In genomic region chr10:39170181-39170580, GRCm38 (mm10) we compare ENCODE assay signal across 8 mouse cellular contexts. TPM values are rescaled to one million over a fixed set of nuclear protein-coding genes. Genes with fewer than 3 reads are reported as not detected.
DNase-seq lines count a peak whose midpoint lies in the region; ATAC-seq lines count a peak whose summit lies in the region.

No protein-coding gene starts in this region.

- DNase-seq in cerebellum, postnatal 10 days: peak; percentile 90 to 93
- peak; percentile 76 to 79 for DNase-seq in frontal cortex, postnatal 36 days (ENCODE audit: low spot score in 2 of 2)
- peak; percentile 76 for DNase-seq in kidney, adult 9 months
- DNase-seq in naive thymus-derived CD4-positive, alpha-beta T cell, adult 2 months (ENCODE audit: low read depth): peak; percentile 92

- H3K27ac ChIP-seq in heart, embryonic 14.5 days (replicated peaks in 1 of 2; ENCODE audit: control insufficient read depth in 1 of 2, insufficient read depth in 1 of 2, low read depth in 2 of 2, low read length in 2 of 2): no peak overlapping the region
- no peak overlapping the region for H3K27ac ChIP-seq in heart, embryonic 11.5 days (ENCODE audit: low read depth, low read length)
- H3K27ac ChIP-seq in limb, embryonic 15.5 days: peak overlapping the region; percentile 38
- H3K27ac ChIP-seq in stomach, embryonic 15.5 days: no peak overlapping the region

- ATAC-seq in heart, embryonic 14.5 days (ENCODE audit: insufficient number of reproducible peaks, insufficient read depth, low FRiP score, low read depth): no peak
- ATAC-seq in heart, embryonic 11.5 days (replicated peaks; ENCODE audit: insufficient number of reproducible peaks, low FRiP score, low TSS enrichment): no peak
- ATAC-seq in limb, embryonic 15.5 days (ENCODE audit: insufficient number of reproducible peaks, low FRiP score, low TSS enrichment, low read depth): no peak
- no peak for ATAC-seq in stomach, embryonic 15.5 days (ENCODE audit: insufficient read depth, low FRiP score, low read depth)

- peak overlapping the region; percentile 7; the same call in 1 of the 2 replicates for H3K4me2 ChIP-seq in heart, embryonic 14.5 days (ENCODE audit: low read length)
- H3K4me2 ChIP-seq in heart, embryonic 11.5 days: no peak overlapping the region
- H3K4me2 ChIP-seq in limb, embryonic 15.5 days: peak overlapping the region; percentile 43
- H3K4me2 ChIP-seq in stomach, embryonic 15.5 days: peak overlapping the region; percentile 30; the same call in 1 of the 2 replicates

- no peak overlapping the region for H3K4me3 ChIP-seq in heart, embryonic 14.5 days (ENCODE audit: control insufficient read depth in 1 of 2, insufficient read depth in 1 of 2, low read depth in 1 of 2, low read length in 2 of 2)
- no peak overlapping the region for H3K4me3 ChIP-seq in heart, embryonic 11.5 days (ENCODE audit: low read depth, low read length)
- peak overlapping the region; percentile 18 for H3K4me3 ChIP-seq in limb, embryonic 15.5 days
- no peak overlapping the region for H3K4me3 ChIP-seq in stomach, embryonic 15.5 days (replicated peaks)

- H3K36me3 ChIP-seq in heart, embryonic 14.5 days (ENCODE audit: control insufficient read depth, insufficient read depth, low read length): no peaks in the 10 kb centered on the region
- no peaks in the 10 kb centered on the region for H3K36me3 ChIP-seq in heart, embryonic 11.5 days (ENCODE audit: control insufficient read depth, insufficient read depth, low read length)
- H3K36me3 ChIP-seq in limb, embryonic 15.5 days: no peaks in the 10 kb centered on the region
- no peaks in the 10 kb centered on the region for H3K36me3 ChIP-seq in stomach, embryonic 15.5 days

- no peaks in the 10 kb centered on the region; the same call in 1 of the 2 replicates for H3K27me3 ChIP-seq in heart, embryonic 14.5 days (ENCODE audit: control insufficient read depth, insufficient read depth, low read length)
- no peaks in the 10 kb centered on the region for H3K27me3 ChIP-seq in heart, embryonic 11.5 days (ENCODE audit: control insufficient read depth, insufficient read depth, low read length)
- H3K27me3 ChIP-seq in limb, embryonic 15.5 days: no peaks in the 10 kb centered on the region
- no peaks in the 10 kb centered on the region for H3K27me3 ChIP-seq in stomach, embryonic 15.5 days (replicated peaks)

- no peaks in the 10 kb centered on the region for H3K9me3 ChIP-seq in heart, embryonic 14.5 days (ENCODE audit: control insufficient read depth, low read length)
- H3K9me3 ChIP-seq in heart, embryonic 11.5 days (replicated peaks; ENCODE audit: control insufficient read depth, low read length): no peaks in the 10 kb centered on the region
- no peaks in the 10 kb centered on the region for H3K9me3 ChIP-seq in limb, embryonic 15.5 days
- H3K9me3 ChIP-seq in stomach, embryonic 15.5 days: no peaks in the 10 kb centered on the region

- peaks cover 12 to 15% of the 10 kb centered on the region in 2 experiments for H3K4me1 ChIP-seq in heart, embryonic 14.5 days (ENCODE audit: control insufficient read depth in 2 of 2, insufficient read depth in 2 of 2, low read length in 2 of 2)
- peaks cover 7% of the 10 kb centered on the region; the same call in 1 of the 2 replicates for H3K4me1 ChIP-seq in heart, embryonic 11.5 days (ENCODE audit: control insufficient read depth, insufficient read depth, low read length)
- peaks cover 51% of the 10 kb centered on the region for H3K4me1 ChIP-seq in limb, embryonic 15.5 days
- H3K4me1 ChIP-seq in stomach, embryonic 15.5 days: peaks cover 7% of the 10 kb centered on the region; the same call in 1 of the 2 replicates

- 14% methylated on average over 8 of the region's 8 CpGs for WGBS in heart, embryonic 14.5 days
- 13% methylated on average over 8 of the region's 8 CpGs for WGBS in heart, embryonic 11.5 days (ENCODE audit: insufficient replicate concordance)
- 2% methylated on average over 8 of the region's 8 CpGs for WGBS in limb, embryonic 15.5 days
- 17% methylated on average over 8 of the region's 8 CpGs for WGBS in stomach, embryonic 15.5 days

- H3K9ac ChIP-seq in heart, embryonic 14.5 days (ENCODE audit: low read length): no peak overlapping the region
- no peak overlapping the region for H3K9ac ChIP-seq in heart, embryonic 11.5 days (ENCODE audit: low read depth, low read length)
- H3K9ac ChIP-seq in limb, embryonic 15.5 days: no peak overlapping the region
- no peak overlapping the region for H3K9ac ChIP-seq in stomach, embryonic 15.5 days

RNA-seq across cellular contexts. Expression of gene Ccn6, which starts 6.6 kb away (rescaled TPM):
- 0.24 and 0.34 TPM in 2 replicates for polyA plus RNA-seq in heart, embryonic 14.5 days (2014; fragmentation: Nextera tagmentation; extraction: Ambion mirVana)
- polyA plus RNA-seq in heart, embryonic 11.5 days (2014; fragmentation: Nextera tagmentation; extraction: Ambion mirVana): 0.36 TPM in 1 of 2 replicates, not detected in the other
- 0.67 and 1.2 TPM in 2 replicates for polyA plus RNA-seq in limb, embryonic 15.5 days (2015; fragmentation: Nextera tagmentation; extraction: Ambion mirVana)
- polyA plus RNA-seq in stomach, embryonic 15.5 days (2015; fragmentation: Nextera tagmentation; extraction: Ambion mirVana): 0.33 and 0.52 TPM in 2 replicates

RNA-seq across cellular contexts. Expression of gene Tube1, which starts 36.4 kb away (rescaled TPM):
- 7.3 and 8.7 TPM in 2 replicates for polyA plus RNA-seq in heart, embryonic 14.5 days (2014; fragmentation: Nextera tagmentation; extraction: Ambion mirVana)
- polyA plus RNA-seq in heart, embryonic 11.5 days (2014; fragmentation: Nextera tagmentation; extraction: Ambion mirVana): 14.5 TPM in 2 replicates
- 12.6 and 13.7 TPM in 2 replicates for polyA plus RNA-seq in limb, embryonic 15.5 days (2015; fragmentation: Nextera tagmentation; extraction: Ambion mirVana)
- polyA plus RNA-seq in stomach, embryonic 15.5 days (2015; fragmentation: Nextera tagmentation; extraction: Ambion mirVana): 14.7 and 14.8 TPM in 2 replicates

RNA-seq across cellular contexts. Expression of gene Fam229b, which starts 36.5 kb away (rescaled TPM):
- polyA plus RNA-seq in heart, embryonic 14.5 days (2014; fragmentation: Nextera tagmentation; extraction: Ambion mirVana): 9.6 and 13.0 TPM in 2 replicates
- 8.0 and 8.6 TPM in 2 replicates for polyA plus RNA-seq in heart, embryonic 11.5 days (2014; fragmentation: Nextera tagmentation; extraction: Ambion mirVana)
- 7.8 and 9.9 TPM in 2 replicates for polyA plus RNA-seq in limb, embryonic 15.5 days (2015; fragmentation: Nextera tagmentation; extraction: Ambion mirVana)
- 8.7 and 8.8 TPM in 2 replicates for polyA plus RNA-seq in stomach, embryonic 15.5 days (2015; fragmentation: Nextera tagmentation; extraction: Ambion mirVana)
